Mouse (Mus musculus): ENCODE results near the gene BC025920. TPM values are rescaled to one million over a fixed set of nuclear protein-coding genes. Genes with fewer than 3 reads are reported as not detected.

Gene BC025920
- polyA plus RNA-seq, 2 experiments = 0.11 to 2.4 TPM

DNA sequence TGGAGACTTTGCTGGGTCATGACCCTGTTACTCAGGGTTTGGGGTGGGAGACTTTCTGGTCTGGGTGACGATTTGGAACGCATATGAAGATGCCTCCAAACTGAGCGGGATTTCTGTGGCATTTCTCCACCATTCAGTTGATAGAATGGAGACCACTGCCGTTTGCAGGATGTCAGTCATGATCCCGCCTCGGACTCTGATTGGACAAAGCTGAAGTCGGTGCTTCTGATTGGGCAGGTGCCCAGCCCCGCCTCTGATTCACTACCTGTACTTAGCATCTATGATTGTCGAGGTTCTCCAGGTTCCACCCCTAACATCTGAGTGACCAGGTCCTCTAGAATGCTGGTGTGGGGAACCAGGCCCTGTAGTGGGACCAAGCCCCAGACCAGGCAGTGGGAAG lies 14.7 kb downstream of the BC025920 start:
- no peak for ATAC-seq (ENCODE audit: insufficient read depth)
- DNase-seq (ENCODE audit: low read depth in 3 of 3, low spot score in 3 of 3) = no peak

GRCm38 (mm10) chr10:81623441-81623840 lies 17.4 kb downstream of the BC025920 start:
- H3K4me2 ChIP-seq (ENCODE audit: low read depth) = no peak overlapping the region
- no peak overlapping the region for H3K9ac ChIP-seq (replicated peaks)
- H3K9me3 ChIP-seq (ENCODE audit: control insufficient read depth, low read length) = no peaks in the 10 kb centered on the region
- H3K4me3 ChIP-seq (ENCODE audit: insufficient read depth in 1 of 2, low read depth in 2 of 2, low read length in 2 of 2) = no peak overlapping the region
- no peaks in the 10 kb centered on the region for H3K27me3 ChIP-seq (ENCODE audit: control insufficient read depth, insufficient read depth, low read length)
- WGBS (ENCODE audit: insufficient replicate concordance) = 42% methylated on average over 8 of the region's 8 CpGs
- no peak for DNase-seq (ENCODE audit: low read depth in 3 of 3, low spot score in 3 of 3)
- H3K4me1 ChIP-seq (replicated peaks; ENCODE audit: control insufficient read depth in 2 of 2, insufficient read depth in 2 of 2, low read length in 1 of 2) = peaks cover 10 to 18% of the 10 kb centered on the region in 2 experiments
- no peak overlapping the region for H3K27ac ChIP-seq
- H3K36me3 ChIP-seq (replicated peaks; ENCODE audit: control insufficient read depth, insufficient read depth, low read depth) = no peaks in the 10 kb centered on the region
- ATAC-seq (ENCODE audit: insufficient read depth) = no peak
- TF ChIP-seq EP300 (IDR thresholded peaks at IDR 0.05; ENCODE audit: low read depth) = no peak
- no peak for TF ChIP-seq CTCF (IDR thresholded peaks at IDR 0.05; ENCODE audit: low read depth)

More for the DNA sequence above, 14.7 kb downstream of the BC025920 start:
- no peaks in the 10 kb centered on the region for H3K9me3 ChIP-seq (ENCODE audit: control insufficient read depth, low read length)
- 0 out of 4 replicates have a peak, but pooled peaks cover 0 to 6% of the 10 kb centered on the region in 2 experiments for H3K4me1 ChIP-seq (replicated peaks; ENCODE audit: control insufficient read depth in 2 of 2, insufficient read depth in 2 of 2, low read length in 1 of 2)
- no peak for TF ChIP-seq CTCF (IDR thresholded peaks at IDR 0.05; ENCODE audit: low read depth)
- no peak for TF ChIP-seq EP300 (IDR thresholded peaks at IDR 0.05; ENCODE audit: low read depth)
- WGBS (ENCODE audit: insufficient replicate concordance) = 43% methylated on average over 9 of the region's 9 CpGs
- no peak overlapping the region for H3K4me3 ChIP-seq (ENCODE audit: insufficient read depth in 1 of 2, low read depth in 2 of 2, low read length in 2 of 2)
- H3K36me3 ChIP-seq (replicated peaks; ENCODE audit: control insufficient read depth, insufficient read depth, low read depth) = no peaks in the 10 kb centered on the region
- no peak overlapping the region for H3K27ac ChIP-seq
- no peak overlapping the region for H3K4me2 ChIP-seq (ENCODE audit: low read depth)
- H3K9ac ChIP-seq (replicated peaks) = no peak overlapping the region
- H3K27me3 ChIP-seq (ENCODE audit: control insufficient read depth, insufficient read depth, low read length) = no peaks in the 10 kb centered on the region

GRCm38 (mm10) chr10:81626101-81626993 lies 20.3 kb downstream of the BC025920 start:
- peak overlapping the region; percentile 88 for H3K27ac ChIP-seq
- H3K4me3 ChIP-seq (ENCODE audit: insufficient read depth in 1 of 2, low read depth in 2 of 2, low read length in 2 of 2) = peak overlapping the region; percentile 70 to 90
- DNase-seq (ENCODE audit: low read depth in 3 of 3, low spot score in 3 of 3) = no peak
- 74% methylated on average over 22 of the region's 22 CpGs for WGBS (ENCODE audit: insufficient replicate concordance)
- no peaks in the 10 kb centered on the region for H3K36me3 ChIP-seq (replicated peaks; ENCODE audit: control insufficient read depth, insufficient read depth, low read depth)
- peak overlapping the region; percentile 93 for H3K4me2 ChIP-seq (ENCODE audit: low read depth)
- H3K27me3 ChIP-seq (ENCODE audit: control insufficient read depth, insufficient read depth, low read length) = no peaks in the 10 kb centered on the region
- H3K4me1 ChIP-seq (replicated peaks; ENCODE audit: control insufficient read depth in 2 of 2, insufficient read depth in 2 of 2, low read length in 1 of 2) = peaks cover 10 to 18% of the 10 kb centered on the region in 2 experiments
- H3K9ac ChIP-seq (replicated peaks) = peak overlapping the region; percentile 89
- peak; percentile 1; the same call in 1 of the 2 replicates for ATAC-seq (ENCODE audit: insufficient read depth)
- TF ChIP-seq CTCF (IDR thresholded peaks at IDR 0.05; ENCODE audit: low read depth) (no peak), EP300 (IDR thresholded peaks at IDR 0.05; ENCODE audit: low read depth) (no peak)
- no peaks in the 10 kb centered on the region for H3K9me3 ChIP-seq (ENCODE audit: control insufficient read depth, low read length)

GRCm38 (mm10) chr10:81626994-81627835 lies 21.1 kb downstream of the BC025920 start, which contains the start of gene Sirt6:
Sirt6 (minus strand) TSS chr10:81627797.
- DNase-seq (ENCODE audit: low read depth in 3 of 3, low spot score in 3 of 3) (peak; percentile 89 to 90 (median 89)), ATAC-seq (ENCODE audit: insufficient read depth) (peak; percentile 92)
- Histone ChIP-seq H3K4me3 (ENCODE audit: insufficient read depth in 1 of 2, low read depth in 2 of 2, low read length in 2 of 2) (peak within 1 kb of the TSS; percentile 70 to 90), H3K27me3 (ENCODE audit: control insufficient read depth, insufficient read depth, low read length) (no peaks in the 10 kb centered on the region), H3K9ac (replicated peaks) (peak within 1 kb of the TSS; percentile 89), H3K9me3 (ENCODE audit: control insufficient read depth, low read length) (no peaks in the 10 kb centered on the region), H3K4me2 (ENCODE audit: low read depth) (peak within 1 kb of the TSS; percentile 93), H3K27ac (peak within 1 kb of the TSS; percentile 88), H3K4me1 (replicated peaks; ENCODE audit: control insufficient read depth in 2 of 2, insufficient read depth in 2 of 2, low read length in 1 of 2) (peaks cover 10 to 18% of the 10 kb centered on the region in 2 experiments), H3K36me3 (replicated peaks; ENCODE audit: control insufficient read depth, insufficient read depth, low read depth) (no peaks in the 10 kb centered on the region)
- peak; percentile 69; the same call in 1 of the 2 replicates for TF ChIP-seq EP300 (IDR thresholded peaks at IDR 0.05; ENCODE audit: low read depth)
- no peak for TF ChIP-seq CTCF (IDR thresholded peaks at IDR 0.05; ENCODE audit: low read depth)
- 3% methylated on average over 40 of the region's 40 CpGs for WGBS (ENCODE audit: insufficient replicate concordance)

Measured in liver, embryonic 14.5 days (tissue).